Mouse (Mus musculus): ENCODE measurements around the gene Bsn.

- TF ChIP-seq CTCF (IDR thresholded peaks at IDR 0.05; ENCODE audit: extremely low read depth, insufficient read length, insufficient replicate concordance, low read depth, low read length) (no peak), POLR2A (IDR thresholded peaks at IDR 0.05; ENCODE audit: low read depth, low read length) (no peak)
Measured at GRCm38 (mm10) chr9:108232908-108233307, 42.7 kb upstream of the Bsn start.

Data from small intestine, adult 2 months (tissue).